Mouse (Mus musculus): ENCODE measurements at regions not wholly inside any gene's neighbourhood (a gene's known extent, or its start where the extent isn't known, plus 50 kb on each side); places are given as distances from the start of the nearest gene placed in this dataset.

DNA sequence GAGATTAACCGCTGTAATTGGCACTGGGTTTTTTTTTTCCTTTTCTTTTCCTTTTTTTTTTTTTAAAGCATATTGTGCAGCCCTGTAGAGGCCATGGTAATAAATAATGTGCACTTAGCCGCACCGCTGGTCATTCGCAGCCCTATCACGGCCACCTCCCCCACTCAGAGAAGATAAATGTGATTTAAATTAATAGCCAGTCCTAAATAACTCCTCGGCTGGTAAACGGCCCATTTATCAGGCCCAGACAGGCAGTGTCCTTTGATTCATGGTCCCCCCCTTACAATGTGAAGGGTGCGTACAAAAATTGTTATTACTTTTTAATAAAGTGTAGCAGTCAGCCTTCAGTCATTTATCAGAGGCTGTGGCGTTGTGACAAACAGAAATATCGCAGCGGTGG is 266.4 kb downstream of the Irx2 start:
- no peak for TF ChIP-seq POLR2A (IDR thresholded peaks at IDR 0.05; ENCODE audit: borderline replicate concordance, low read depth, low read length)
- TF ChIP-seq CTCF (IDR thresholded peaks at IDR 0.05; ENCODE audit: low read depth, low read length) = no peak
